Mouse (Mus musculus) heart, embryonic 11.5 days (tissue): ENCODE measurements around the gene Engase. TPM values are rescaled to one million over a fixed set of nuclear protein-coding genes. Genes with fewer than 3 reads are reported as not detected.

Source experiments
- ATAC-seq: fragments of 200-750 bp; cut with Nextera tagmentation; replicated peaks from 2 replicates; pipeline ENCODE4 v1.8.0; 2017; ENCODE audit warnings: moderate library complexity; ENCODE audit not compliant: insufficient number of reproducible peaks, low FRiP score, low TSS enrichment
- H3K27ac ChIP-seq: fragments of 300-500 bp; sonication (generic); 2 replicates; pipeline ENCODE4 v1.5.1; 2014; ENCODE audit warnings: mild to moderate bottlenecking, low read depth, low read length
- H3K27me3 ChIP-seq: fragments of 300-500 bp; sonication (generic); 2 replicates; pipeline ENCODE4 v1.6.1; 2014; ENCODE audit warnings: mild to moderate bottlenecking, low read length, mixed read lengths; ENCODE audit not compliant: control insufficient read depth, insufficient read depth
- H3K36me3 ChIP-seq: fragments of 300-500 bp; sonication (generic); 2 replicates; pipeline ENCODE4 v1.6.1; 2014; ENCODE audit warnings: mild to moderate bottlenecking, low read length, moderate library complexity, mixed read lengths; ENCODE audit not compliant: control insufficient read depth, insufficient read depth
- H3K4me1 ChIP-seq: fragments of 300-500 bp; sonication (generic); 2 replicates; pipeline ENCODE4 v1.6.1; 2014; ENCODE audit warnings: low read length; ENCODE audit not compliant: control insufficient read depth, insufficient read depth
- H3K4me2 ChIP-seq: fragments of 300-500 bp; sonication (generic); 2 replicates; pipeline ENCODE4 v1.6.1; 2014; ENCODE audit warnings: mild to moderate bottlenecking, moderate library complexity
- H3K4me3 ChIP-seq: fragments of 300-500 bp; sonication (generic); 2 replicates; pipeline ENCODE4 v1.5.1; 2014; ENCODE audit warnings: low read depth, low read length
- H3K9ac ChIP-seq: fragments of 300-500 bp; sonication (generic); 2 replicates; pipeline ENCODE4 v1.6.1; 2014; ENCODE audit warnings: mild to moderate bottlenecking, low read depth, low read length, moderate library complexity
- H3K9me3 ChIP-seq: fragments of 300-500 bp; sonication (generic); replicated peaks from 2 replicates; pipeline ENCODE4 v1.6.1; 2016; ENCODE audit warnings: low read length; ENCODE audit not compliant: control insufficient read depth
- WGBS: fragments of 180-500 bp; shearing (Covaris S2); extraction: QIAGEN DNeasy Blood & Tissue Kit; methylation state at CpG from one replicate; pipeline ENCODE4 v1.1.7; 2014; ENCODE audit not compliant: insufficient replicate concordance; 5-methylcytosine and 5-hydroxymethylcytosine counted together
- polyA plus RNA-seq: library from polyadenylated mRNA; unstranded; fragments of >200 nt; fragmentation: Nextera tagmentation; extraction: Ambion mirVana; gene quantifications from 2 replicates; pipeline ENCODE4 v1.2.1, GENCODE M21; 2014

Gene Engase
- polyA plus RNA-seq, 1 experiment from 2014 or later: 4.3 TPM

GRCm38 (mm10) chr11:118517924-118518323, 41.3 kb downstream of the Engase start:
- WGBS: 85% methylated on average over 7 of the region's 7 CpGs
- Histone ChIP-seq H3K4me2 (no peak overlapping the region), H3K9ac (no peak overlapping the region), H3K27me3 (no peaks in the 10 kb centered on the region; the same call in none of the 2 replicates), H3K9me3 (no peaks in the 10 kb centered on the region), H3K4me3 (no peak overlapping the region), H3K4me1 (peaks cover 5% of the 10 kb centered on the region; the same call in 1 of the 2 replicates), H3K27ac (no peak overlapping the region), H3K36me3 (no peaks in the 10 kb centered on the region)
- ATAC-seq: no peak

DNA sequence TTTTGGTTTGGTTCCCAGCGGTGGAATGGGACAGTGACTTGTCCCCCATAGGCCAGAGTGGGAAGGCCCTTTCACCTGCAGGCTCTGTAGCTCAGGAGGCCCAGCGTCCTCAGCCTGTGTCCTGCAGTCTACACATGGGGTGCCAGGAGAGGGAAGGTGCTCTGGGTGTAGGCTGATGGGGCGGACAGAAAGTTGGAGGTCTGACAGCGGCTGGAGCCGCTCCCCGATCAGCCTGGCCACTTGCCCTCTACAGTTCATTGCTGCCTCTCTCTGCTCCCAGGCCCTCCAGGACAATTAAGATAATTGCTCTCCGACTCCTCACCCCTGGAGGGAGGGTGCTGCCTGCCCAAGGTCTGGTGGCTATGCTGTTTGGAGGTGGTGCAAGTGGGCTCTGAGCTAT, 42.1 kb downstream of the Engase start:
- WGBS: 55% methylated on average over 7 of the region's 7 CpGs
- Histone ChIP-seq H3K4me1 (peaks cover 5% of the 10 kb centered on the region; the same call in 1 of the 2 replicates), H3K4me2 (no peak overlapping the region), H3K9me3 (no peaks in the 10 kb centered on the region), H3K36me3 (no peaks in the 10 kb centered on the region), H3K9ac (no peak overlapping the region), H3K27me3 (no peaks in the 10 kb centered on the region; the same call in none of the 2 replicates), H3K4me3 (no peak overlapping the region), H3K27ac (no peak overlapping the region)
- no peak for ATAC-seq

- no peaks in the 10 kb centered on the region for H3K36me3 ChIP-seq
- H3K4me2 ChIP-seq: no peak overlapping the region
- no peak for ATAC-seq
- WGBS: 46% methylated on average over 5 of the region's 5 CpGs
- H3K9me3 ChIP-seq: no peaks in the 10 kb centered on the region
- H3K27ac ChIP-seq: no peak overlapping the region
- no peaks in the 10 kb centered on the region; the same call in none of the 2 replicates for H3K27me3 ChIP-seq
- H3K4me3 ChIP-seq: no peak overlapping the region
- no peak overlapping the region for H3K9ac ChIP-seq
- peaks cover 5% of the 10 kb centered on the region; the same call in 1 of the 2 replicates for H3K4me1 ChIP-seq
These were observed 43.6 kb downstream of the Engase start for GRCm38 (mm10) chr11:118520251-118520650.

DNA sequence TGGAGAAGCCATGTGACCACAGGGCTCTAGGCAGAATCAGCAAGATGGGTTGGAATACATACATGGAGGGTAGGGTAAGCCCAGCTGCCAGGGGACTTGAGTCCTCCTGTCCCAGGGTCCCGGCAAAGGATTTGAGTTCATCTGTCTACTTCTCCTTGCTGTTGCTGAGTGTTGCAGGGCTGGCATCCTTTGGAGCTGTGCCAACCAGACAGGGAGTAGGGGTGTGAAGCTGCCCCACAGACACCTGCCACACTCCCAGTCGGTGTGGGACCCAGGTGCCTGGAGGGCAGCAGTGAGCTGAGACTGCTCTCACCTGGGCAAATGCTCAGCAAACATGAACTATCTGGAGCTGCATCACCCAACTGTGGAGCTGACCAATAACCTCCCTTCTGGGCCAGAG, 44.3 kb downstream of the Engase start:
- peaks cover 2% of the 10 kb centered on the region for H3K27me3 ChIP-seq
- ATAC-seq: no peak
- WGBS: 83% methylated on average over 2 of the region's 2 CpGs

GRCm38 (mm10) chr11:118523496-118524145, 47.0 kb downstream of the Engase start:
- Histone ChIP-seq H3K9ac (no peak overlapping the region), H3K36me3 (no peaks in the 10 kb centered on the region), H3K27me3 (peaks cover 7% of the 10 kb centered on the region), H3K4me2 (no peak overlapping the region), H3K27ac (no peak overlapping the region), H3K4me3 (no peak overlapping the region), H3K9me3 (no peaks in the 10 kb centered on the region), H3K4me1 (no peaks in the 10 kb centered on the region)
- 75% methylated on average over 4 of the region's 4 CpGs for WGBS
- ATAC-seq: no peak

More for the DNA sequence above, 44.3 kb downstream of the Engase start:
- no peak overlapping the region for H3K4me2 ChIP-seq
- no peaks in the 10 kb centered on the region for H3K36me3 ChIP-seq
- H3K4me1 ChIP-seq: no peaks in the 10 kb centered on the region
- H3K27ac ChIP-seq: no peak overlapping the region
- H3K9me3 ChIP-seq: no peaks in the 10 kb centered on the region
- no peak overlapping the region for H3K9ac ChIP-seq
- H3K4me3 ChIP-seq: no peak overlapping the region

DNA sequence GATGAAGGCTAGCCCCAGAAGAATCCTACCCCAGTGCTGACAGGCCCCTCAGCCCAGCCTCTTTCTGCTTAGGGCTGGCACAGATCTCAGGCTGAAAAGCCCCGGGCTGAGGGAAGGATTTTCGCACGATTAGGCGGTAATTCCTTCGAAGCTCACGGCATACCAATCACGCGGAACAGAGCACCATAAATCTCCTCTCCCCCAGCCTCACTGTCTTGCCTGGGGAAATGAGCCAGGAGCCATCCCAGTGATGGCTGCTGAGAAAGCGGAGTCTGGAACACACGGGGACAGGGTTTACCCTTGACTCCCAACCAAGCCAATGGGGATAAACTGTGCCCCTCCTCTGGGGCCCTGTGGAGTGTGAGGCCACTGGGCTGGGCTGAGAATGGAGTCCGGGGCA, 48.4 kb downstream of the Engase start:
- peaks cover 5% of the 10 kb centered on the region; the same call in 1 of the 2 replicates for H3K4me1 ChIP-seq
- no peak for ATAC-seq
- no peak overlapping the region for H3K9ac ChIP-seq
- no peaks in the 10 kb centered on the region for H3K36me3 ChIP-seq
- H3K9me3 ChIP-seq: no peaks in the 10 kb centered on the region
- 71% methylated on average over 11 of the region's 11 CpGs for whole genome bisulfite sequencing
- peaks cover 10% of the 10 kb centered on the region for H3K27me3 ChIP-seq
- no peak overlapping the region for H3K4me3 ChIP-seq
- no peak overlapping the region for H3K4me2 ChIP-seq
- no peak overlapping the region for H3K27ac ChIP-seq

- no peaks in the 10 kb centered on the region for H3K36me3 ChIP-seq
- H3K9ac ChIP-seq: no peak overlapping the region
- no peak overlapping the region for H3K4me2 ChIP-seq
- no peak for ATAC-seq
- H3K27me3 ChIP-seq: peaks cover 14% of the 10 kb centered on the region
- no peak overlapping the region for H3K27ac ChIP-seq
- peaks cover 8% of the 10 kb centered on the region; the same call in 1 of the 2 replicates for H3K4me1 ChIP-seq
- H3K9me3 ChIP-seq: no peaks in the 10 kb centered on the region
- H3K4me3 ChIP-seq: no peak overlapping the region
- WGBS: 83% methylated on average over 9 of the region's 9 CpGs
These were observed 52.1 kb downstream of the Engase start for GRCm38 (mm10) chr11:118528761-118529160.

- Histone ChIP-seq H3K4me1 (peaks cover 8% of the 10 kb centered on the region; the same call in 1 of the 2 replicates), H3K27me3 (peaks cover 17% of the 10 kb centered on the region), H3K4me2 (no peak overlapping the region), H3K4me3 (no peak overlapping the region), H3K9me3 (no peaks in the 10 kb centered on the region), H3K9ac (no peak overlapping the region), H3K27ac (no peak overlapping the region), H3K36me3 (no peaks in the 10 kb centered on the region)
- 56% methylated on average over 8 of the region's 8 CpGs for WGBS
- ATAC-seq: no peak
These were observed 53.7 kb downstream of the Engase start for GRCm38 (mm10) chr11:118530313-118530712.
